Mouse (Mus musculus): ENCODE measurements at regions not wholly inside any gene's neighbourhood (a gene's known extent, or its start where the extent isn't known, plus 50 kb on each side); places are given as distances from the start of the nearest gene placed in this dataset.
A peak's percentile ranks its signal among the peaks of the same experiment; 100 is the strongest.

DNA sequence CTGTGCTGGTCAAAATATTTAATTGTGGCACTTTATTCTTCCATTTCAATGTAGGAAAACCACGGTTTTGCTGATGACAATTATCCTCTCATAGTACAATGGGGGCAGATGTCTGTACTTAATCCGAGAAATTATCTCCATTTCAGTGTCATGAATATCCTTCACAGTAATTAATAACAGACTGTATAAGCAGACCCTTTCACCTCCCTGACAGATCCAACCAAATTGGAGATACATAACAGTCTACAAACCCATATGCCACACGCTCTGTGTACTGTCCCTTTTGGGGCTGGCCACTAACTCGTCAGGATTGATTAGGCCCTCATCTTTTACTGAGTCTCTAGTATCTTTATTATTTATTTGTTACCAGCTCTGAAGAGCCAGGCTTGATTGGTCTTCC lies 212.6 kb upstream of the Igfbp7 start:
- DNase-seq (ENCODE audit: low spot score in 2 of 2): no peak

GRCm38 (mm10) chr5:77610496-77610895 lies 202.7 kb upstream of the Igfbp7 start:
- peak in 1 of 2 experiments; percentile 5 for DNase-seq (ENCODE audit: low spot score in 2 of 2)

GRCm38 (mm10) chr5:77594719-77595118 lies 186.9 kb upstream of the Igfbp7 start:
- DNase-seq (ENCODE audit: low spot score in 2 of 2): no peak

DNA sequence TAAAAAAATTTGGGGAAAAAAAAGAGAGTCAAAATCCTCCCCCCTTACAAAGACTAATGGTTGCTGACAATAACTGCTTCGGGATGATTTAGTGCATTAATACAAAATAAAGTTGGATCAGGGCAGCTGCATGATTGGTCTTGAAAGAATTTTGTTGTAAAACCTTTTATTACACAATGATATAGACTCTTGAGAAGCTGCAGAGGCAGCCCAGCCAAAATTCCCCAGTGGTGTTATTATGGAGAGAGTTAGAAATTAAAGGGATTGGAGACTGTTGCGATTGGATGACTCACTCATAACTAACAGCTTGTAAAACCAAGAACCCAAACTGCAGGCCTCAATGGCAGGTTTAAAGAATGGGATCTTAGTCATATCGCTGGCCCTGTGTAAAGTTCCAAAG lies 181.4 kb upstream of the Igfbp7 start:
- DNase-seq (ENCODE audit: low spot score in 2 of 2): no peak

DNA sequence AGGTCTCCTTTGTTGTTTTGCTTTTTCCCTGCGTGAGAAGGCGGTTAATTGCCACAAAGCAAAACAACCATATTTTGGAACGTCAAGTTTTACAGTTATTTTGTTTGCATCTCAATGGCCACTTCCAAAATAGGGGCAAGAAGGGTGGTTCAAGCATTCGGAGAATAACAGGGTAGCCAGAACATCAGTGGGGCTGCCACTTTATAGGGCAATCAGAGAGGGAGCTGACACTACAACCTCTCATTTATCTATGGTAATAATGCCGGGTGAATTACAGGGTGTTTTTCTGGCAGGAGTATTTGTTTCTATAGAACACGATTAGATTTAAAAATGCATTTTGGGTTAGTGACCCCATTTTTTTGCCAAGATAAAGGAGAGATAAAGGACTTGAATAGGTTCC lies 173.9 kb upstream of the Igfbp7 start:
- DNase-seq (ENCODE audit: low spot score in 2 of 2): no peak

DNA sequence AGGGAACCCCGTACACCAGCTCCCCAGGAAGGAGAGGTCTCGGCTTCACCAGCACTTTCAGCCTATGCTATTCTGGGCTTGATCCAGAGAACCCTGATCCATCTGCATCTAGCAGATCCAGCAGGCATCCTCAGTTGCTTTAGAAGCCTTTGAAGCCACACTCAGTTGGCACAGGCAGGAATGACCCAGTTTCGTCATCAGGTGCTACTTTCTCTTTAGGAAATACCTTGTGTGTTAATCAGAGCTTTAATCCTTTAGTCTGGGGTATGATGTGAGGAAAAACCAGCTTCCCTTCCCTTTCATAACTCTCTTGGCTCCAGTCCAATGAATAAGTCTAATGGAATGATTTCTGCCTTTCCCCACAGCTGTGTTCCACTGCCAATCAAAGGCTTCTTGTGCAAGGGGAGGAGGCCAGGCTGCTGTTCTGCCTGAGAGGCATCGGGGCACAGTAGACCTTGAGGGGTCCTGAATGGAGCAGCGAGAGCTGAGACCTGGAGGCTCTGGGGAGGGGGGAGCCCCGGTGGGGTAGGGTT lies 173.3 kb upstream of the Igfbp7 start:
- DNase-seq (ENCODE audit: low spot score in 2 of 2): no peak

DNA sequence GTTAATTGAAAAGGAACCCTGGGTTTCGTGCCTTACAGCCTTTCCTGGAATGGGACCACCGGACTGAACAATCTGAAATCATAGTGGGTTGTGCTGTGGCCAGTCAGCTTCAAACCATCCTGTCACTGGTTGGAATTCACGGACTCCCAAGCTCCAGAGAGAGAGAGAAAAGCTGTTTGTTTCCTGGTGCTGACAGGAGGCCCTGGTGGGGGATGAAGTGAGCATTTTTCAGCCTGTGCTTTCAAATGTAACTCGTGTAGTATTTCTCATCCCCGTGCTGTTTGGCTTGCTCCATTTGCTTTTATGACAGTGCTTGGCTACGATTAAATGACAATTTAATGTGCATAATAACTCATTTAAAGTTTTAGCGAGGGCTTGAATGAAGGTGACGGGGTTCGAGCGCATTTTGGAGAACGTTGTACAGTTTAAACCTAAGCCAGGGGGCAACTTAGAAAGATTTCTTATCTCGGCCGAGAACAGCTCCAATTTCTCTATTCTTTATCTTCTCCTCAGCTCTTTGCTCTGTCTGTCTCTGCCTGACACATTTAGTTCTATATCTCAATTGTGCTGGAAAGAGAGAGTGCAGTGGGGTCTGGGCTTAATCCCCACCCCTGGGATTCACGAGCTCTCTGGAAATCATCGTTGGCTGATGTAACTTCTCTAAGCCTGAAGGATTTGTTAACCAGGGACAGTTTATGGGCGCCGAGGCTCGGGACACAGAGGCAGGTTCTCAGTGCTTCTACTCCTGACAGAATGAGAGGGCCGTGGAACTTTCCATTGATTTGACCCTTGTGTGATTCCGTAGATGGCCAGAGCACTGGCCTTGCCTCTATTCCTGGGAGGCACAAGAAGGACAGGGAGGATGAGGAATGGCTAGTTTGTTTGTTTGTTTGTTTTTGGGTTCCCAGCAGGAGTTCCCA lies 172.2 kb upstream of the Igfbp7 start:
- DNase-seq (ENCODE audit: low spot score in 2 of 2): no peak

DNA sequence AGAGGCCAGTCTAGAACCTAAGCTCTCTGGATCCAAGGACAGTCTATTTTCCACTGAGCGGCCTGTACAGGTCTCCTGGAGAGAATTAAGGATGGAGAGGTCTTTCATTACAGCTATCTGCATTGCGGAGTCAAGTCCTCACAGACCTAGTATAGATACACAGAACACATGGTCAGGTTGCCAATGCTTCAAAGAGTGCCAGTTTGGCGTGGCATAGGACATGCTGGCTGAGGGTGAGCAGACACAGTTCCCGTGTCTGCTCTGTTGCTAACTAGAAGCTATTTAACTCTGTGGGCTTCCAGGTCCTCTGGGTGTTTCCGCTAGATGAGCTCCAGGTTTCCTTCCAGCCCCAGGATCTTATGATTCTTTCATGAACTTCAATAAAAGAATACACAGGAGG lies 169.0 kb upstream of the Igfbp7 start:
- DNase-seq (ENCODE audit: low spot score in 2 of 2): no peak

DNA sequence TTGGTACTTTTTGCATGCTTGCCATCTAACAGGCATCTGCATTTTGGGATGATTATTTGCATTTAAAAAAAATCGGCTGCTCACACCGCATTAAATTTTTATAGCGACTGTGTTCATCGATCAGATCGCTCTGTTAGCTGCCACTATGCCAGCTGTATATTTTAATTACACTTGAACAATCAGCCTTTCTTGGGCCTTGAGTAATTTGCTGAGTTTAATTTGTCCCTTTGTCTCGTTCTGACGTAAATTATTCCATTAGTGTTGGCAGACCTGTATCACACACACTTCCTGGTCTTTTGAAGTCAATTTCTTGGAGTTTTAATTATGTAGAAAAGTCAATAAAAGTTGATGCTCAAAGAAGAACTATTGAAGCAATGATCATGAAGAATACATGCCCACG lies 167.9 kb upstream of the Igfbp7 start:
- no peak for DNase-seq (ENCODE audit: low spot score in 2 of 2)

DNA sequence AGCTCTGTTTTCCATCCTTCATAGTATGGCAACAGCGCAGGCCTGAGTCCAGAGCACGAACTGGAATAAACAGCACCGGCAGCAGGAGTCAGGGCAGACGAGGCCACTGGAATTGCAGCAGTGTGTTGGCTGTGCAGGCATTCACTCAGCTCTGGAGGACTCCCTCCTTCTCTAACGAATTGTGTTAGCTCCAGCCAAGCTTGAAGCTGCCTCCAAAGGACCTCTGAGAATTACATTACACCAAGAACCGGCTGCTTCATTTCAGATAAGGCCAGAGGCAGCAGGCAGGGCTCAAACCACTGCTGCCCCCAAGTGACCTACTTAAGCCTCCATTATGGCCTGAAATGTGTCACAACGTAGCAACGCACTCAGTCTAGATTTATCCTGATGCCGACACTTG lies 162.5 kb upstream of the Igfbp7 start:
- DNase-seq (ENCODE audit: low spot score in 2 of 2): no peak

DNA sequence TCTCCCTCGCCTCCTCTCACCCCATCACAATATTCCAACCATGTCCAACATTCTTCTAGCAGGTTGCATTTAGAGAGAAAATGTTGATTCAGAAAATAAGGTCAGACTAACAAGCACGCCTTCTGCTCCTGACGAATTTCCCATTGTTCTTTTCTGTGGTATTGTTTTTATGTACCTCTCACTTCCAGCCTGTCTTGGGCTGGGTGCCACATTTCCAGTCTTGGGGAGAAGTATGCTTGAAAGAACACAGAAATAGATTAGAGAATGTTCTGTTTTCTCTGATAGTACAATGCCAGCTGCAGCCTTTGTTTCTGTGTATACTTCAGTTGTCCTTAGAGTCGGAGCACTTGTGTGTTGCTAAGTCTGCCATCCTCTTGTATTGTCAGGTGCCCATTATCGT lies 160.3 kb upstream of the Igfbp7 start:
- no peak for DNase-seq (ENCODE audit: low spot score in 2 of 2)

- DNase-seq (ENCODE audit: low spot score in 2 of 2): no peak
Measured at GRCm38 (mm10) chr5:77552580-77552979, 144.7 kb upstream of the Igfbp7 start.

GRCm38 (mm10) chr5:77552081-77552480 lies 144.2 kb upstream of the Igfbp7 start:
- DNase-seq (ENCODE audit: low spot score in 2 of 2): no peak

- DNase-seq (ENCODE audit: low spot score in 2 of 2): peak in 1 of 2 experiments; percentile 20
Measured at GRCm38 (mm10) chr5:77546001-77546620, 138.3 kb upstream of the Igfbp7 start.

GRCm38 (mm10) chr5:77532261-77533015 lies 124.6 kb upstream of the Igfbp7 start:
- DNase-seq (ENCODE audit: low spot score in 2 of 2): no peak

- peak; percentile 29 to 43 for DNase-seq (ENCODE audit: low spot score in 2 of 2)
Measured at GRCm38 (mm10) chr5:77530376-77530775, 122.5 kb upstream of the Igfbp7 start.

DNA sequence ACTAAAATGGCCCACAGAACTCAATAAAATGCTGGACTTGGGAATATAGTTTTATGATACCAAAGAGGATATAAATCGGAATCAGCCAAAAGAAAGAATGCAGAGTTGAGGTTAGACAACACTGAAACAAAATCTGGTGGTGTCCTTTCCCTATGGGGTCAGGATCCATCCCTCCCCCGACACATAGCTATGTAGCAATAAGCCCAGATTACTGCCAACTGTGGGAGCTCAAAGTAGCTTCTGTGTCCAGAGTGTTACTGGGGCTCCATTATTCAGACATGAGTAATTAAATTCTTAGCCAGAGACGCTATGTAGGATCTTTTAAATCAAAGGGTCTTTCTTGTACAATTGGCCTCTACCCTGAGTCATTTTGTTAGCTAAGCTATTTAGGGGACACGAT lies 109.4 kb upstream of the Igfbp7 start:
- DNase-seq (ENCODE audit: low spot score in 2 of 2): no peak

- no peak for DNase-seq (ENCODE audit: low spot score in 2 of 2)
Measured at GRCm38 (mm10) chr5:77515448-77515847, 107.6 kb upstream of the Igfbp7 start.

- DNase-seq (ENCODE audit: low spot score in 2 of 2): peak; percentile 7 to 14
Measured at GRCm38 (mm10) chr5:77502684-77503083, 94.8 kb upstream of the Igfbp7 start.

DNA sequence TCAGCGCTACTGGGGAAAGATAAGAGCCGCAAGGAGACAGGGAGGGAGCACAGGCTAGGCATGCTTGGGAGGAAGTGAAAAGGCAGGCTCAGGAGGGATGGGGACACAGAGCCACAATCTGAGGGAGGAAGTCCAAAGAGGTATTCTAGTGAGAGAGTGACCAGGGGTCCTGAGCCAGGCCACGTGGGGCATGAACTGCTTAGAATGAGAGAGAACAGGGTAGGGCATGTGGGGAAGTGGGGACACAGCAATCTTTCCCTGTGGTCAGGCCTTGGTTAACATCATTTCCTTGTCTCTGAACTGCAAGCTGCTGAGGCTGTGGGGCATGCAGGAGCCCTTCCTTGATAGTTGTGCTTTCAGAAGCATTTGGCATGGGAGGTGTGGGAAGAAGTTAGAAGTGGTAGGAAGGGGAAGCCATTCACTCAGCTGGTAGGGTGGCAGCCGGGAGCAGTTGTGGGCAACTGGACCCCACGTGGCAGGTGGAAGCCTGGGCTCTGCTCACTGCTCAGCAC lies 92.2 kb upstream of the Igfbp7 start:
- no peak for DNase-seq (ENCODE audit: low spot score in 2 of 2)

DNA sequence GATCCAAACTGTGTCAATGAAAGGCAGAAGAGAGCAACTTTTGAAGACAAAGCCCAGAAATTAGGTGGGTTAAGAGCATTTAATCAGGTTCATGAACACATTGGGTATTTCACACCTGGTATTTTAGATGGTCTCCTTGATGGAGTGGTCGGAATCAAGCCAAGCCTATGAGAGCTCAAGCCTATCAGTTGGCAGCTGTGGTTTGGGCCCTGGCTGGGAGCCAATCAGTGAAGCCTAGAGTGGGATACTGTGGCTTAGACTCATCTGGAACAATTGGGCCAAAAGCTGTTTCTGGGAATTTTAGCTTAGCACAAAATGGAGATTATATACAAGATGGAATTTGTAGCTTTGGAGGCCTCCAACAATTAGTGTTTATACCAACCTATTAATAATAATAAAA lies 86.8 kb upstream of the Igfbp7 start:
- no peak for DNase-seq (ENCODE audit: low spot score in 2 of 2)

DNA sequence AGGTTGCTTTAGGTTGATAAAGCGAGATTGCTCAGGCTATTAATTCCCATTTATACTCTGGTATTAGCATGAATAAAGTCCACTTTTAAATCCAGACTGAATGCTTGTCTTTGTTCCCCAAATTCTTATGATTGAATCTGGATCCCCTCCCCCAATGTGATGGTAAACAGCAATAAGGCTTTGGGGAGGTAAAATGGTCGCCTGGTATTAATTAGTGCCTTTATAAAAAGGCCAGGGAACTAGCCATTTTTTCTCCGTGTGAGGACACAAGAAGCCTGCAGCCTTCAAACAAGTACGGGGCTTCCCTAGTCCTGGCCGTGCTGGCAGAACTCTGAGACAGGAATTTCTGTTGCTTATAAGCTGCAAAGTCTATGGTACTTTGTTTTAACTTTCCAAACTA lies 81.1 kb upstream of the Igfbp7 start:
- DNase-seq (ENCODE audit: low spot score in 2 of 2): no peak
